In genomic region chr4:101254015-101254414, GRCm38 (mm10) we compare ENCODE assay signal across 11 mouse cellular contexts. TPM values are rescaled to one million over a fixed set of nuclear protein-coding genes. Genes with fewer than 3 reads are reported as not detected.
DNase-seq lines count a peak whose midpoint lies in the region; ATAC-seq and TF ChIP-seq lines count a peak whose summit lies in the region.
"Had no signal": no experiment of that assay in that cellular context is flagged by ENCODE, and none has a peak within 500 bp of the region (broad histone marks: within the 10 kb centered on the region; RNA-seq: fewer than 3 reads in every experiment).

No protein-coding gene starts in this region.

- peaks cover 38% of the 10 kb centered on the region for H3K4me1 ChIP-seq in liver, adult 2 months (ENCODE audit: control insufficient read depth, insufficient read depth, low read length)
- peaks cover 82% of the 10 kb centered on the region for H3K4me1 ChIP-seq in liver, embryonic 13.5 days (replicated peaks)
- H3K4me1 ChIP-seq in thymus, adult 2 months (replicated peaks; ENCODE audit: control insufficient read depth, insufficient read depth, low read length): peaks cover 42% of the 10 kb centered on the region
- H3K4me1 ChIP-seq in hindbrain, embryonic 13.5 days (replicated peaks): no peaks in the 10 kb centered on the region
- H3K4me1 ChIP-seq: hindbrain, embryonic 15.5 days had no signal

- H3K36me3 ChIP-seq in liver, adult 2 months (ENCODE audit: control insufficient read depth, insufficient read depth, low read length): peaks cover 2% of the 10 kb centered on the region; the same call in 1 of the 2 replicates
- H3K36me3 ChIP-seq in liver, embryonic 13.5 days: no peaks in the 10 kb centered on the region
- no peaks in the 10 kb centered on the region for H3K36me3 ChIP-seq in thymus, adult 2 months (ENCODE audit: control insufficient read depth, insufficient read depth, low read length)
- H3K36me3 ChIP-seq in hindbrain, embryonic 13.5 days: no peaks in the 10 kb centered on the region
- H3K36me3 ChIP-seq: hindbrain, embryonic 15.5 days had no signal

- no peak for DNase-seq in liver, adult 2 months (ENCODE audit: extremely low read depth, low read depth, low spot score)
- DNase-seq in liver (no peak), MN1 (ENCODE audit: low spot score) (no peak)
- no peak for DNase-seq in liver, embryonic 13.5 days
- DNase-seq in thymus, adult 2 months: peak; percentile 51
- no peak for DNase-seq in right cerebral cortex, adult 18-20 months

- no peaks in the 10 kb centered on the region for H3K9me3 ChIP-seq in liver, embryonic 13.5 days (replicated peaks)
- no peaks in the 10 kb centered on the region for H3K9me3 ChIP-seq in hindbrain, embryonic 13.5 days
- H3K9me3 ChIP-seq: G1E; hindbrain, embryonic 15.5 days had no signal

- 63% methylated on average over 7 of the region's 7 CpGs for WGBS in liver, adult 2 months
- WGBS in liver, embryonic 13.5 days (ENCODE audit: insufficient replicate concordance): 26% methylated on average over 7 of the region's 7 CpGs
- WGBS in thymus, adult 2 months: 31% methylated on average over 7 of the region's 7 CpGs
- WGBS in hindbrain, embryonic 13.5 days: 85% methylated on average over 7 of the region's 7 CpGs

- H3K4me2 ChIP-seq in liver, embryonic 13.5 days: peak overlapping the region; percentile 30; the same call in 1 of the 2 replicates
- no peak overlapping the region for H3K4me2 ChIP-seq in hindbrain, embryonic 13.5 days
- H3K4me2 ChIP-seq: hindbrain, embryonic 15.5 days had no signal

- no peaks in the 10 kb centered on the region for H3K27me3 ChIP-seq in liver, adult 2 months (ENCODE audit: control insufficient read depth, insufficient read depth, low read length)
- H3K27me3 ChIP-seq in liver, embryonic 13.5 days: no peaks in the 10 kb centered on the region
- no peaks in the 10 kb centered on the region for H3K27me3 ChIP-seq in thymus, adult 2 months (ENCODE audit: control insufficient read depth, insufficient read depth, low read length)
- no peaks in the 10 kb centered on the region for H3K27me3 ChIP-seq in hindbrain, embryonic 13.5 days
- H3K27me3 ChIP-seq: hindbrain, embryonic 15.5 days had no signal

- peaks cover 52% of the 10 kb centered on the region; the same call in 1 of the 2 replicates for H3K79me2 ChIP-seq in liver, adult 2 months (ENCODE audit: control insufficient read depth, insufficient read depth, low read length)

- TF ChIP-seq CTCF in liver, adult 2 months (IDR thresholded peaks at IDR 0.05; ENCODE audit: low read depth, low read length): no peak
- TF ChIP-seq CTCF in thymus, adult 2 months (IDR thresholded peaks at IDR 0.05; ENCODE audit: borderline replicate concordance, control insufficient read depth, extremely low read depth, insufficient read depth, low read length, poor library complexity): no peak

- no peak overlapping the region for H3K9ac ChIP-seq in liver, adult 2 months (ENCODE audit: low read depth, low read length)
- H3K9ac ChIP-seq in liver, embryonic 13.5 days: peak overlapping the region; percentile 18; the same call in 1 of the 2 replicates
- H3K9ac ChIP-seq in hindbrain, embryonic 13.5 days: no peak overlapping the region
- H3K9ac ChIP-seq: hindbrain, embryonic 15.5 days had no signal

- peak overlapping the region; percentile 58 for H3K27ac ChIP-seq in liver, adult 2 months (replicated peaks; ENCODE audit: insufficient read depth, low read depth, low read length)
- peak overlapping the region; percentile 68 for H3K27ac ChIP-seq in liver, embryonic 13.5 days
- H3K27ac ChIP-seq in thymus, adult 2 months (ENCODE audit: control insufficient read depth, insufficient read depth, low read length): peak overlapping the region; percentile 79
- H3K27ac ChIP-seq in hindbrain, embryonic 13.5 days: no peak overlapping the region
- H3K27ac ChIP-seq: hindbrain, embryonic 15.5 days had no signal

- no peak for TF ChIP-seq POLR2A in liver, adult 2 months (IDR thresholded peaks at IDR 0.05; ENCODE audit: extremely low read depth, insufficient read depth, low read length)
- no peak for TF ChIP-seq POLR2A in thymus, adult 2 months (IDR thresholded peaks at IDR 0.05; ENCODE audit: control insufficient read depth, extremely low read depth, insufficient read depth, low read length, poor library complexity)

- ATAC-seq in common myeloid progenitor, adult 5-6 weeks (replicated peaks; ENCODE audit: low read depth, poor library complexity, severe bottlenecking): peak; percentile 28
- ATAC-seq in liver, embryonic 13.5 days (ENCODE audit: low read depth): 0 out of 2 replicates have a peak, but pooled peaks have one; percentile 23
- no peak for ATAC-seq in hindbrain, embryonic 13.5 days (ENCODE audit: low FRiP score)

- no peak overlapping the region for H3K4me3 ChIP-seq in liver, adult 2 months (ENCODE audit: insufficient read depth, low read depth, low read length)
- no peak overlapping the region for H3K4me3 ChIP-seq in liver, embryonic 13.5 days (replicated peaks)
- H3K4me3 ChIP-seq in thymus, adult 2 months (ENCODE audit: control insufficient read depth, insufficient read depth, low read length): no peak overlapping the region
- H3K4me3 ChIP-seq in hindbrain, embryonic 13.5 days: no peak overlapping the region
- H3K4me3 ChIP-seq: erythroblast, embryonic 14.5 days; hindbrain, embryonic 15.5 days had no signal

RNA-seq across cellular contexts. Expression of gene Jak1, which starts 11.1 kb away (rescaled TPM):
- total RNA-seq in liver, adult 2 months (2014; rRNA removed): 67.0 and 67.1 TPM in 2 replicates
- 19.2 and 21.7 TPM in 2 replicates for polyA plus RNA-seq in liver, adult 2 months (2012; rRNA removed)
- 93.4 and 111 TPM in 2 replicates for total RNA-seq in common myeloid progenitor, adult 5-6 weeks (2017)
- polyA plus RNA-seq in liver, embryonic 13.5 days (2015; fragmentation: Nextera tagmentation; extraction: Ambion mirVana): 41.0 and 52.5 TPM in 2 replicates
- polyA plus RNA-seq in thymus, adult 2 months (2012; rRNA removed): 97.7 and 109 TPM in 2 replicates
- polyA plus RNA-seq in hindbrain, embryonic 13.5 days (2015; fragmentation: Nextera tagmentation; extraction: Ambion mirVana): 63.4 and 66.3 TPM in 2 replicates
